Mouse (Mus musculus) megakaryocyte progenitor cell, adult 5-6 weeks (primary cell): Measurements from ENCODE around the gene Tmem88. TPM values are rescaled to one million over a fixed set of nuclear protein-coding genes. Genes with fewer than 3 reads are reported as not detected.
A peak's percentile ranks its signal among the peaks of the same experiment; 100 is the strongest.

Experiments used
- ATAC-seq: replicated peaks from 2 replicates; pipeline ENCODE4 v1.8.0; 2016; ENCODE audit warnings: mild to moderate bottlenecking, moderate TSS enrichment, inconsistent platforms; ENCODE audit not compliant: poor library complexity
- total RNA-seq, 2 experiments: library from RNA; stranded (forward) in 1 of 2; stranded (reverse) in 1 of 2; fragments of 157-497, 149-512 nt in 1 of 2; fragments of 200-1000 nt in 1 of 2; gene quantifications; 2 replicates each; pipeline versions ENCODE4 v1.2.3 to v1.2.4; 2015 to 2017

The Tmem88 gene
- total RNA-seq (2015): 0.07 and 0.42 TPM in 2 replicates
- total RNA-seq (2017): 0.12 TPM in 1 of 2 replicates, not detected in the other

GRCm38 (mm10) chr11:69398059-69398458 is at the start of gene Tmem88:
Gene Tmem88 (minus strand): TSS chr11:69398234.
- ATAC-seq: no peak

GRCm38 (mm10) chr11:69447299-69447698 is 49.3 kb upstream of the Tmem88 start:
- ATAC-seq: no peak

- no peak for ATAC-seq
Observed at GRCm38 (mm10) chr11:69443328-69443727, 45.3 kb upstream of the Tmem88 start.

GRCm38 (mm10) chr11:69437291-69437690 is 39.3 kb upstream of the Tmem88 start:
- ATAC-seq: no peak

GRCm38 (mm10) chr11:69433189-69433588 is 35.2 kb upstream of the Tmem88 start:
- no peak for ATAC-seq

GRCm38 (mm10) chr11:69432640-69432982 is 34.6 kb upstream of the Tmem88 start:
- ATAC-seq: no peak

- ATAC-seq: peak; percentile 96
Observed at GRCm38 (mm10) chr11:69431829-69432639, 34.0 kb upstream of the Tmem88 start.

GRCm38 (mm10) chr11:69430631-69431030 is 32.6 kb upstream of the Tmem88 start:
- ATAC-seq: no peak

- ATAC-seq: peak; percentile 26; the same call in 1 of the 2 replicates
Observed at GRCm38 (mm10) chr11:69429313-69429712, 31.3 kb upstream of the Tmem88 start.

- ATAC-seq: peak; percentile 61
Observed at GRCm38 (mm10) chr11:69428751-69429150, 30.7 kb upstream of the Tmem88 start.

GRCm38 (mm10) chr11:69426246-69426645 is 28.2 kb upstream of the Tmem88 start:
- no peak for ATAC-seq

- ATAC-seq: no peak
Observed at GRCm38 (mm10) chr11:69423885-69424284, 25.9 kb upstream of the Tmem88 start.

GRCm38 (mm10) chr11:69422842-69423241 is 24.8 kb upstream of the Tmem88 start:
- ATAC-seq: no peak

GRCm38 (mm10) chr11:69421131-69421977 is 23.3 kb upstream of the Tmem88 start:
- ATAC-seq: no peak

GRCm38 (mm10) chr11:69420554-69421000 is 22.5 kb upstream of the Tmem88 start:
- ATAC-seq: no peak

GRCm38 (mm10) chr11:69419813-69420553 is 21.9 kb upstream of the Tmem88 start:
- ATAC-seq: peak; percentile 24; the same call in 1 of the 2 replicates

- ATAC-seq: no peak
Observed at GRCm38 (mm10) chr11:69419443-69419812, 21.4 kb upstream of the Tmem88 start.

- ATAC-seq: peak; percentile 66
Observed at GRCm38 (mm10) chr11:69418481-69419442, 20.7 kb upstream of the Tmem88 start.

- peak; percentile 38 for ATAC-seq
Observed at GRCm38 (mm10) chr11:69417449-69418384, 19.7 kb upstream of the Tmem88 start.
